Mouse (Mus musculus) adrenal gland, postnatal 4 days (tissue): Measurements from ENCODE around the gene Myom1. TPM values are rescaled to one million over a fixed set of nuclear protein-coding genes. Genes with fewer than 3 reads are reported as not detected.

Source experiments
- DNase-seq, 2 experiments: peaks; one replicate each; pipeline ENCODE4 v3.0.0; 2021 to 2022; ENCODE audit warnings: low spot score in 2 of 2, mixed read lengths in 2 of 2
- total RNA-seq, 2 experiments: library from RNA; stranded (reverse); gene quantifications; 2 replicates each; pipeline ENCODE4 v1.2.3; 2021

Gene Myom1
- total RNA-seq, 2 experiments from 2014 or later, result 16.5 to 34.7 TPM

- DNase-seq, result no peak
Observed at GRCm38 (mm10) chr17:71093793-71094192, 91.4 kb downstream of the Myom1 start.

- DNase-seq, result no peak
Observed at GRCm38 (mm10) chr17:71094438-71094837, 92.0 kb downstream of the Myom1 start.

- DNase-seq, result no peak
Observed at GRCm38 (mm10) chr17:71096557-71097208, 94.2 kb downstream of the Myom1 start.

GRCm38 (mm10) chr17:71097209-71097597 lies 94.8 kb downstream of the Myom1 start:
- no peak for DNase-seq

DNA sequence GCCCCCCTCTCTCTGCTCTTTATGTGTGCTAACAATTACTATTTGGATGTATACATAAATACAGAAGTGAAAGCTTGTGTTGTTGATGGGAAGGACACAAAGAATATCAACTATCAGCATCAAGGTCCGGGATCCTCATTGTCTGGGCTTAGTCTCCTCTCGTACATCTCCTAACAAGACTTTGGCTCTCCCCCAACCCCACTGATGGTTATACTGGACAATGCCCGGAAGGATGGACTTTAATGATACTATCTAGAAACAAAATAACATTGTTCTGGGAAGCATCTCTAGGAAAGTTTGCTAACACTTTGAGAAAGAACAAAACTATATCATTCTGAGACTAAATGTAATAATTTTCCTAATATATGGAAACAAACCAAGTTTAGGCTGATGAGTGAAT lies 96.2 kb downstream of the Myom1 start:
- DNase-seq, result no peak

GRCm38 (mm10) chr17:71102571-71103551 lies 100.4 kb downstream of the Myom1 start:
- DNase-seq, result no peak

GRCm38 (mm10) chr17:71105297-71105696 lies 102.9 kb downstream of the Myom1 start:
- DNase-seq, result no peak

- no peak for DNase-seq
Observed at GRCm38 (mm10) chr17:71106250-71106649, 103.8 kb downstream of the Myom1 start.

DNA sequence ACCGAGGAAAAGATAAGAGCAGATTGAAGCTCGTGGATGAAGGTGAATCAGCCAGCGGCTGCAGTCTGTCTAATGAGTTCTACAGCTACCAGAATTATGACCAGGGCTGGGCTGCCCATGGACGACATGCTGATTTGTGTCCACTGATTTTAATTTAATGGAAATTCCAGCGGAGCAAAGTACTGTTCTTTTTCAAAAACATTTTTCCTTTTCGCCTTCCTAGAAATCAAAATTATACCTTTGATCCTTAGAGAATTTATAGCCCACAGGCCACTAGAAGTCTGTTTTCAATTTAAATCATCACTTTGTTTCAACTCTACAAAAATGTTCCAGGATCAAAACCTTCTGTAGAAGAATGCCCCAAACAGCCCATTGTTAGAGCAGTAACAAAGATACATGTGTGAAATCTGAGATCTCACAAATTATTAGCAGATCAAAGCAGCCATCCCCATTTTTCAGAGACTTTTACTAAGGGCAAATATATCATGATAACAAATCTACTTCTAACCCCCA lies 108.4 kb downstream of the Myom1 start:
- no peak for DNase-seq

GRCm38 (mm10) chr17:71112689-71113088 lies 110.3 kb downstream of the Myom1 start:
- no peak for DNase-seq

DNA sequence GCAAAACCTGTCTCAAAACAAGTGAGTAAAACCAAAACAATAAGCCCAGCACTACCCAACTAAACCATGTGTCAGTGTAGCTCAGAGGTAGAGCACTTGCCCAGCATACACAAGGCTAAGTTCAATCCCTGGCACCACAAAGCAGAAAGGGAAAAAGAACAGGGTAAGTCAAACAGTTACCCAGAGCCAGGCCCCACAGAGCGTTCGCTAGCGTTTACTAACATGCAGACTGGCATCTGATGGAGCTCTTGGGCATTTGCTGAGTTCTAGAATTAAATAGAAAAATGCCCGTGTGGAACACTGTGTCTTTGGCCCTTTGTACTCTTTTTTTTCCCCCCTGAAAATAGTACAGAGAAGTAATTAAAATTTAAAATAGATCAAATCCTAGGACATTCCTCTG lies 111.8 kb downstream of the Myom1 start:
- no peak for DNase-seq

- no peak for DNase-seq
Observed at GRCm38 (mm10) chr17:71117956-71118355, 115.5 kb downstream of the Myom1 start.

DNA sequence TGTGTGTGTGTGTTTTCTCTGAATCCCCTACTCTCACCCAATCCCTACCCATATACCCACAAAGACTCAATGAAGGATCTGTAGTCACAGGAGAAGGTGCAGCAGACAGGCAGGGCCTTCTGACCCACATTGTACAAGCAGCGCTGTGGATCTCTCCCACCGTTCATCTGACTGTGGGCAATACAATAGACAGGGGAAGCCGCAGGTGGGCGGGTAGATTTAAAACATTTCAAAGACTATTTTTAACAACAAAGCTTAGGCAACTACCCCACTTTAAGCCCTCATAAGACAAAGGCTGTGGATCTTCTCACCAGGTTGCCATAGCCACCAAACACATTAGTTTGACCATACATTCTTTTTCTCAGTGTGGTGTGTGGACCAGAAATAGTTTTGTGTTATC lies 116.2 kb downstream of the Myom1 start:
- no peak for DNase-seq

DNA sequence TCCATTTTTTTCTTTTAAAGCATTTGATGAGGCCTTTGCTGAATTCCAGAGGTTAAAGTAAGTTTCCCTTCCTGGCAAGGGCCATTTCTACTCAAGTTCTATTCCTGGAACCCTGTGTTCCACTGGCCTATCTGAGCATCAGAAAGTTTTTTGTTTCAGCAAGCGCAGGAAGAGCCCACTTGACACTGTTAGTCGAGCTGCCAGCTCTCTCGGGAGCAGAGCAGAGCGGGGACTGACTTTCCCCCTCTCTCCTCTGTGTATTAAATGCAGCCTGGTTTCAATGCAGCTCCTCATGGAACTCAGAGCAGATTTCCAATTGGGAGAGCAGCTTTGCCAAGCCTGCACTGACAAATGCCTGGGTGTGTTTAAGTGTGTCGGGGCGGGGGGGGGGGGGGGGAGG lies 118.2 kb downstream of the Myom1 start:
- DNase-seq, result no peak

- no peak for DNase-seq
Observed at GRCm38 (mm10) chr17:71124061-71124670, 121.7 kb downstream of the Myom1 start.

DNA sequence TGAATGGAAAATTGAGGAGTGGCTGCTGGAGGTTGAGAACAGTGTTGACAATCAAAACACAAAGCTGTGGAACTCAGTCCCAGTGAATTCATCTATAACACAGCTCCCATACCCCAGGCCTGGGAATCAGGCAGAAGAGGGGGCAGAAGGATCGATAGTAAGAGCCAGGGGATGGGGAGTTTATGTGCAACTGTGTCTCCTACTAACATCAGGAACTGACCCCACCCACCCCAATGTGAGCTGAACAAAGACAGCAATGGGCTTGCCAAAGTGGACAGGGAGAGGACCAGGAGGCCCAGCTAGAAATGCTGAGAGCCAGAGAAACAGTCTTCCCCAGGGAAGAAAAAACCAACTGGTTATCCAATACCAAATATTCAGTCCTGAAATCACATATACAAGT lies 122.2 kb downstream of the Myom1 start:
- no peak for DNase-seq

DNA sequence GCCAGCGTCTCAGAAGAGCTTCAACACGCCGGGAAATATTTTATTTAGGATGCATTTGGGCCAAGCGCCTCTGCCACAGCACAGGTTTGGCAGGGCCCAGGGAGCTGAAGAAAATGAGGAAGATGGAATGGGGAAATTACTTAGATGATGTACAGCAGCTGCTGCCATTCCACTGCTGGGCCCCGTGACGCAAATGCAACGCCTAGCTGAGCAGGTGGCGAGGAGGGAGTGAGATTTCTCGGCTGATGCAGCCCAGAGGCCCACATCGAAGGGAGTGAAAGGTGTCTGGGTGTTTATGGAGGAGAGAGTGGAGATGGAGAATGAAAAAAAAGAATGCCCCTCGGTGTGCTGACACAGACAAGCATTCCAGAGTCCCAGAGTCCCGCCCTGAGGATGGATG lies 123.1 kb downstream of the Myom1 start:
- DNase-seq, result no peak

- no peak for DNase-seq
Observed at GRCm38 (mm10) chr17:71126001-71126400, 123.6 kb downstream of the Myom1 start.

DNA sequence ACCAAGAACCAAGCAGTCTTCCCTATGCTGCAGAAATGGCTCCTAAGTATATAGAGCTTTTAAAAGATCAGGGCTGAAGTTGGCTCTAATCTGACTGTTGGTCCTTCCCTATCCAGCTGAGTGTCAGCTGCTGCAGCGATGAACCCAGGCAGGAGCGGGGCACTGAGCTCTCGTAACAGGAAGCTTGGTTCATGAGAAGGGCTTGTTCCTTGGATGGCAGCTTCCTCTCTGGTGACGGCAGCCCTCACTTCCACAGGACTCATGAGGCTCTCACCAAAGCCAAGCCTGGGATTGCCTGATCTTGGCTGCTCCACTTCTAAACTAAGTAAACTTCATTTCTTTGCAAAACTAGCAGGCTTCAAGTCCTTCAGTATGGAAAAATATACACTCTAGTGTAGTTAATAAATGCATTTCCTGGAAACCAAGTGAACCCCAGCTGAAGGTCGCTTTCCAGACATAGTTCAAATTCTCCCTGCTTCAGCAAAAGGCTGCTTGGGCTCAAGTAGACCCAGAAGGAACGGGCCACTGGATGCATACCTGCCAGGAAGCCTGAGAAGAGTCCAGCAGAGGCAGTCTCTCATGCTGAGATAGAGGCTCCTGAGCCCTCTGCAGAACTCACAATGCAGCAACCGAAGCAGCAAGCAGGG lies 125.2 kb downstream of the Myom1 start:
- no peak for DNase-seq

DNA sequence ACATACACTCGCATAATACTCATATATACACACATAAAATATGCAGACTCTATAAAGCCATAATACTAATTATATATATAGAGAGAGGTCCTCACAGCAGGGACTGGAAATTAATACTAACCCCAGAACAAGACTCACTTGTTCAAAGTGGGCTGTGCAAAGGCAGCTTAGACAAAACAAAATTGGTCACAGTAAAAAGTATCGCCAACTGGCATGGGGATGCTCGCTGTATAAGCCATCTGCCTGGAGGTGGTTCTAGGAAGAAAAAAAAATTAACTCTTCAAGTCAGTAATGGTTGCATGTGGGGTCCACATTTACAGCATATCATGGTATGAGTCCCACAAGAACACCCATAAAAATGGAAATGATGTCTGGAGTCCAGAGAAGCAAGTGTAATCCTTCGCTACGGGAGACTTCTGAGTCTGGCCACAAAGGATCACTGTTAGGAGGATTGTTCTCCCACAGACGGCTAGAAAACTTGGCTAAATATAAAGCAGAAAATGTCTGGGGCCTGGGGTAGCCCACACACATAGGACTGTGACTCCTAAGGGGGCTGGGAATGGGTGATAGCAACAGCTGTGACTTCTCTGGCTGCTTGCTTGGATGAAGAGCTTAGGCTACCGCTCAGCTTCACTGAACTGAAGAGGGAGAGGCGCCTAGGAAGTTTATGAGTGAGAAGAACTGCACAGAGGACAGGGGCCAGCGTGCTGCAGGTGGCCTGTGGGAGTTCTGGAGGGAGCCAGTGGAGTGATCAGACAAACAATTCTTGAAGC lies 127.2 kb downstream of the Myom1 start:
- DNase-seq, result no peak

DNA sequence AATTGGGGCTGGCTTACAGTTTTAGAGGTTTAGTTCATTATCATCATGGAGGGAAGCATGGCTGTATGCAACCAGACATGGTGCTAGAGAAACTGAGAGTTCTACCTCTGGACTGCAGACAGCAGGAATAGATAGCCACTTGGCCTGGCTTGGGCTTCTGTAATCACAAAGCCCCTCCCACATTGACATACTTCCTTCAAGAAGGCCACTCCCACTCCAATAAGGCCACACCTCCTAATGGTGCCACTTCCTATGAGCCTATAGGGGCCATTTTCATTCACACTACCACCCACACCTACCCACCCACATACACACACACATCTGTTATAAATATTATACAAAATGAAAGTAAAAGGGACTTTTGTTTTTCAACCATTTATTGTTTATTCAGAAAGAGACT lies 129.8 kb downstream of the Myom1 start:
- DNase-seq, result no peak
